Mouse (Mus musculus) neural tube, embryonic 12.5 days (tissue): ENCODE data around the gene Ifna5. TPM values are rescaled to one million over a fixed set of nuclear protein-coding genes. Genes with fewer than 3 reads are reported as not detected.

Source experiments
- ATAC-seq: fragments of 200-750 bp; cut with Nextera tagmentation; 2 replicates; pipeline ENCODE4 v1.8.0; 2017; ENCODE audit warnings: low read depth, mild to moderate bottlenecking, moderate TSS enrichment, moderate library complexity; ENCODE audit not compliant: low FRiP score
- H3K27ac ChIP-seq: fragments of 300-500 bp; sonication (generic); 2 replicates; pipeline ENCODE4 v1.5.1; 2016
- H3K27me3 ChIP-seq: fragments of 300-500 bp; sonication (generic); replicated peaks from 2 replicates; pipeline ENCODE4 v1.6.1; 2016; ENCODE audit warnings: mild to moderate bottlenecking
- H3K36me3 ChIP-seq: fragments of 300-500 bp; sonication (generic); 2 replicates; pipeline ENCODE4 v1.6.1; 2016; ENCODE audit warnings: mild to moderate bottlenecking
- H3K4me1 ChIP-seq: fragments of 300-500 bp; sonication (generic); 2 replicates; pipeline ENCODE4 v1.6.1; 2016
- H3K4me2 ChIP-seq: fragments of 300-500 bp; sonication (generic); replicated peaks from 2 replicates; pipeline ENCODE4 v1.6.1; 2016; ENCODE audit warnings: mild to moderate bottlenecking
- H3K4me3 ChIP-seq: fragments of 300-500 bp; sonication (generic); 2 replicates; pipeline ENCODE4 v1.5.1; 2016
- H3K9ac ChIP-seq: fragments of 300-500 bp; sonication (generic); 2 replicates; pipeline ENCODE4 v1.6.1; 2016; ENCODE audit warnings: mild to moderate bottlenecking
- H3K9me3 ChIP-seq: fragments of 300-500 bp; sonication (generic); 2 replicates; pipeline ENCODE4 v1.6.1; 2016; ENCODE audit warnings: mild to moderate bottlenecking
- WGBS: fragments of 180-500 bp; shearing (Covaris S2); methylation state at CpG from one replicate; pipeline ENCODE4 v1.1.7; 2016; 5-methylcytosine and 5-hydroxymethylcytosine counted together
- polyA plus RNA-seq: library from polyadenylated mRNA; unstranded; fragments of >200 nt; fragmentation: Nextera tagmentation; extraction: Ambion mirVana; gene quantifications from 2 replicates; pipeline ENCODE4 v1.2.1, GENCODE M21; 2016

Gene Ifna5
- polyA plus RNA-seq, 1 experiment from 2014 or later, result not detected

GRCm38 (mm10) chr4:88830523-88830922 is 4.8 kb upstream of the Ifna5 start:
- Histone ChIP-seq H3K4me1 (no peaks in the 10 kb centered on the region), H3K4me2 (no peak overlapping the region), H3K4me3 (no peak overlapping the region), H3K27me3 (no peaks in the 10 kb centered on the region), H3K9me3 (no peaks in the 10 kb centered on the region), H3K9ac (no peak overlapping the region), H3K36me3 (no peaks in the 10 kb centered on the region), H3K27ac (no peak overlapping the region)
- ATAC-seq, result no peak
- 33% methylated on average over 4 of the region's 4 CpGs for WGBS

GRCm38 (mm10) chr4:88838828-88839227 is 3.5 kb downstream of the Ifna5 start:
- WGBS, result 45% methylated on average over 3 of the region's 3 CpGs
- Histone ChIP-seq H3K9me3 (no peaks in the 10 kb centered on the region), H3K4me2 (no peak overlapping the region), H3K4me1 (no peaks in the 10 kb centered on the region), H3K4me3 (no peak overlapping the region), H3K27ac (no peak overlapping the region), H3K9ac (no peak overlapping the region), H3K36me3 (no peaks in the 10 kb centered on the region), H3K27me3 (no peaks in the 10 kb centered on the region)
- ATAC-seq, result no peak

- Histone ChIP-seq H3K9me3 (no peaks in the 10 kb centered on the region), H3K27ac (no peak overlapping the region), H3K4me1 (no peaks in the 10 kb centered on the region), H3K27me3 (no peaks in the 10 kb centered on the region), H3K9ac (no peak overlapping the region), H3K4me2 (no peak overlapping the region), H3K4me3 (no peak overlapping the region), H3K36me3 (no peaks in the 10 kb centered on the region)
- ATAC-seq, result no peak
- WGBS, result 86% methylated on average over 3 of the region's 3 CpGs
These were observed 4.7 kb downstream of the Ifna5 start for GRCm38 (mm10) chr4:88840058-88840457.

- ATAC-seq, result no peak
- H3K4me2 ChIP-seq, result no peak within 1 kb of the TSS
- no peak within 1 kb of the TSS for H3K9ac ChIP-seq
- H3K4me3 ChIP-seq, result no peak within 1 kb of the TSS
- H3K36me3 ChIP-seq, result no peaks in the 10 kb centered on the region
- H3K9me3 ChIP-seq, result no peaks in the 10 kb centered on the region
- H3K4me1 ChIP-seq, result no peaks in the 10 kb centered on the region
- WGBS, result 54% methylated on average over 2 of the region's 2 CpGs
- H3K27ac ChIP-seq, result no peak within 1 kb of the TSS
- no peaks in the 10 kb centered on the region for H3K27me3 ChIP-seq
These were observed 6.2 kb downstream of the Ifna5 start, which contains the start of gene Ifna4 for GRCm38 (mm10) chr4:88841438-88841911. Gene Ifna4 (plus strand): TSS chr4:88841861.

- ATAC-seq, result no peak
- H3K4me2 ChIP-seq, result no peak overlapping the region
- H3K36me3 ChIP-seq, result no peaks in the 10 kb centered on the region
- no peaks in the 10 kb centered on the region for H3K4me1 ChIP-seq
- H3K4me3 ChIP-seq, result no peak overlapping the region
- 59% methylated on average over 2 of the region's 2 CpGs for WGBS
- no peaks in the 10 kb centered on the region for H3K9me3 ChIP-seq
- H3K9ac ChIP-seq, result no peak overlapping the region
- H3K27ac ChIP-seq, result no peak overlapping the region
- no peaks in the 10 kb centered on the region for H3K27me3 ChIP-seq
These were observed 10.0 kb downstream of the Ifna5 start for GRCm38 (mm10) chr4:88845334-88845733.

GRCm38 (mm10) chr4:88849698-88850097 is 14.4 kb downstream of the Ifna5 start, which contains the start of gene Ifna1:
Gene Ifna1 (plus strand): TSS chr4:88850087.
- ATAC-seq, result no peak
- Histone ChIP-seq H3K27ac (no peak within 1 kb of the TSS), H3K4me1 (0 out of 2 replicates have a peak, but pooled peaks cover 5% of the 10 kb centered on the region), H3K9me3 (no peaks in the 10 kb centered on the region), H3K4me3 (no peak within 1 kb of the TSS), H3K27me3 (no peaks in the 10 kb centered on the region), H3K9ac (no peak within 1 kb of the TSS), H3K36me3 (no peaks in the 10 kb centered on the region), H3K4me2 (no peak within 1 kb of the TSS)
- 90% methylated on average over 1 of the region's 1 CpGs for WGBS

GRCm38 (mm10) chr4:88851026-88851763 is 15.9 kb downstream of the Ifna5 start:
- Histone ChIP-seq H3K9me3 (no peaks in the 10 kb centered on the region), H3K4me3 (no peak overlapping the region), H3K27me3 (no peaks in the 10 kb centered on the region), H3K9ac (no peak overlapping the region), H3K4me2 (no peak overlapping the region), H3K4me1 (0 out of 2 replicates have a peak, but pooled peaks cover 5% of the 10 kb centered on the region), H3K27ac (no peak overlapping the region), H3K36me3 (no peaks in the 10 kb centered on the region)
- no peak for ATAC-seq
- 46% methylated on average over 4 of the region's 4 CpGs for WGBS

GRCm38 (mm10) chr4:88859214-88859613 is 23.9 kb downstream of the Ifna5 start:
- ATAC-seq, result no peak
- peaks cover 1% of the 10 kb centered on the region; the same call in 1 of the 2 replicates for H3K27me3 ChIP-seq
- H3K9me3 ChIP-seq, result no peaks in the 10 kb centered on the region
- no peak overlapping the region for H3K4me3 ChIP-seq
- H3K9ac ChIP-seq, result no peak overlapping the region
- no peaks in the 10 kb centered on the region for H3K4me1 ChIP-seq
- H3K36me3 ChIP-seq, result no peaks in the 10 kb centered on the region
- H3K4me2 ChIP-seq, result no peak overlapping the region
- no peak overlapping the region for H3K27ac ChIP-seq

- no peaks in the 10 kb centered on the region for H3K36me3 ChIP-seq
- no peak overlapping the region for H3K4me2 ChIP-seq
- no peak overlapping the region for H3K4me3 ChIP-seq
- H3K9ac ChIP-seq, result no peak overlapping the region
- 12% methylated on average over 7 of the region's 7 CpGs for WGBS
- H3K27me3 ChIP-seq, result peaks cover 4% of the 10 kb centered on the region; the same call in 1 of the 2 replicates
- no peak for ATAC-seq
- no peak overlapping the region for H3K27ac ChIP-seq
- peaks cover 6% of the 10 kb centered on the region; the same call in 1 of the 2 replicates for H3K4me1 ChIP-seq
- H3K9me3 ChIP-seq, result no peaks in the 10 kb centered on the region
These were observed 28.0 kb downstream of the Ifna5 start for GRCm38 (mm10) chr4:88863309-88863708.

GRCm38 (mm10) chr4:88864599-88864998 is 29.3 kb downstream of the Ifna5 start:
- WGBS, result 78% methylated on average over 9 of the region's 9 CpGs
- H3K27me3 ChIP-seq, result peaks cover 4% of the 10 kb centered on the region
- no peak overlapping the region for H3K9ac ChIP-seq
- H3K4me1 ChIP-seq, result peaks cover 6% of the 10 kb centered on the region; the same call in 1 of the 2 replicates
- no peak overlapping the region for H3K4me3 ChIP-seq
- H3K27ac ChIP-seq, result no peak overlapping the region
- no peaks in the 10 kb centered on the region for H3K36me3 ChIP-seq
- no peak for ATAC-seq
- no peaks in the 10 kb centered on the region for H3K9me3 ChIP-seq
- H3K4me2 ChIP-seq, result no peak overlapping the region

GRCm38 (mm10) chr4:88865011-88865569 is 29.8 kb downstream of the Ifna5 start:
- H3K27ac ChIP-seq, result no peak overlapping the region
- H3K4me2 ChIP-seq, result no peak overlapping the region
- no peaks in the 10 kb centered on the region for H3K9me3 ChIP-seq
- WGBS, result 56% methylated on average over 6 of the region's 6 CpGs
- H3K4me1 ChIP-seq, result peaks cover 6% of the 10 kb centered on the region; the same call in 1 of the 2 replicates
- peaks cover 4% of the 10 kb centered on the region for H3K27me3 ChIP-seq
- ATAC-seq, result no peak
- H3K36me3 ChIP-seq, result no peaks in the 10 kb centered on the region
- H3K4me3 ChIP-seq, result no peak overlapping the region
- no peak overlapping the region for H3K9ac ChIP-seq

GRCm38 (mm10) chr4:88867366-88867925 is 32.1 kb downstream of the Ifna5 start:
- peaks cover 6% of the 10 kb centered on the region; the same call in 1 of the 2 replicates for H3K4me1 ChIP-seq
- H3K9ac ChIP-seq, result peak overlapping the region; percentile 53; the same call in 1 of the 2 replicates
- no peaks in the 10 kb centered on the region for H3K36me3 ChIP-seq
- ATAC-seq, result peak; percentile 75
- WGBS, result under 1% methylated on average over 8 of the region's 8 CpGs
- no peaks in the 10 kb centered on the region for H3K9me3 ChIP-seq
- H3K27ac ChIP-seq, result no peak overlapping the region
- peak overlapping the region; percentile 88 for H3K4me2 ChIP-seq
- H3K27me3 ChIP-seq, result peaks cover 4% of the 10 kb centered on the region
- no peak overlapping the region for H3K4me3 ChIP-seq
